Mouse (Mus musculus): ENCODE data around the gene Olfr1489. TPM values are rescaled to one million over a fixed set of nuclear protein-coding genes. Genes with fewer than 3 reads are reported as not detected.
"Not testable (repeated sequence)": the region's sequence is repeated elsewhere in the genome, so short reads cannot be mapped to it uniquely, and the experiment has no call there.

Gene Olfr1489
- not detected in 2 replicates for total RNA-seq (2015)
- not detected in 2 replicates for total RNA-seq (2017)

DNA sequence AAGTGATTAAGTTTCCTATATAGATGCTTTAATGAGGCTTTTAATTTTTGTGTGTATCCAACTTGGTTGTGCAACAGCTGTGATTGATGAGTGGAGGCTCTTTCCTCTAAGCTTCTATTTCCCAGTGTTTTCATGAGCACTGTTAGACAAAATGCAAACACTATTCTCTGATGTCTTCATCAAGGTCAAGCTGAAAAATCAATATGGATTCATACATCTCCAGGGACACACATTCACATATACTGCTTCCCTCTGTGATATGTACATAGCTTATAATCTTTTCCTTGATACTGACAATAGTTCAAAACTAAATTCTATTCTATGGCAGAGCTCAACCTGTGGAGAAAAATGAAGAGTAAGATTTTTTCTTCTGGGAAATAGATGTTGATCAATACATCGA, at the start of gene Olfr1489:
TSS of gene Olfr1489 (plus strand) at position 301 of the 400 bp plus-strand sequence.
- no peak for ATAC-seq (replicated peaks; ENCODE audit: poor library complexity)

GRCm38 (mm10) chr19:13583211-13583610, 48.2 kb upstream of the Olfr1489 start, which contains the start of gene Olfr1484:
Gene Olfr1484, plus strand, starts transcription at chr19:13583511.
- no peak for ATAC-seq (replicated peaks; ENCODE audit: poor library complexity)

DNA sequence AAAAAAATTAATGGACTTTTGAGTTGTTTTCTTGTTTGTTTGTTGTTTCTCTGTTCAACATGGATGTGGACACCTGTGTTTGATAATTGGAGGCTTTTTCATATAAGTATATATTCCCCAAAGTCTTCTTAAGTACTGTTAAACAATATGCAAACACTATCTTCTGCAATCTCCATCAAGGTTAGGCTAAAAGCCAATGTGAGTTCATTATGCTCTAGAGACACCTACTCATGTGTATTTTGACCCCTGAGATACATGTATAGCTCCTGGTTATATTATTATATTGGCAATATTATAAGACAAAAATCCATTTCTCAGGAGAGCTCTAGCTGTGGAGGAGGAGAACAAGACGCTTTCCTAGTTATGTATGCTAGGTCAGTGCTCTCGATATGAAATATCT, 14.3 kb upstream of the Olfr1489 start, which contains the start of gene Olfr1487:
TSS of gene Olfr1487 (plus strand) at position 301 of the 400 bp plus-strand sequence.
- not testable (repeated sequence) for ATAC-seq (replicated peaks; ENCODE audit: poor library complexity)

DNA sequence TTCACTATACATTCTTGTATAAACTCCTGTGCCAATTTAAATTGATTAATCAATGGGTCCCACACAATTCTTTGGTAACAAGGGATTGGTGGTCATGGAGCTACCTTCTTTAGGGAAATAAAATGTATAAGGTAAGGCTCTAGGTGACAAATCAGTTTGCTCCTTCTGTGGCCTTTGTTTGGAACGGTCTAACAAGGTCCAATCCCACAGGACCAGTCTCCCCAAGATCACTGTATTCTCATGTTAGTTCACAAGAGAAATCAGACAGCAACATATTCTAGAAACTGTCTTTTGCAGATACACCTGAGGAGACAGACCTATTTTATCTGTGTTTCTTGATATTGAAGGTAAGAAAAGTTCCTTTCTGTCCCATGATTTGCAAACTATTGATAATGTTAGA, 19.4 kb downstream of the Olfr1489 start, which contains the start of gene Olfr1490:
TSS of gene Olfr1490 (plus strand) at position 301 of the 400 bp plus-strand sequence.
- ATAC-seq (replicated peaks; ENCODE audit: poor library complexity): no peak

Other genes starting within 250 kb of the Olfr1489 start
- not detected in 2 replicates for gene Olfr1469, start 223.8 kb upstream of the Olfr1489 start, total RNA-seq (2015)
- gene Olfr1469, start 223.8 kb upstream of the Olfr1489 start, total RNA-seq (2017): not detected in 2 replicates
- gene Olfr1471, start 188.2 kb upstream of the Olfr1489 start, total RNA-seq (2015): not detected in 2 replicates
- gene Olfr1471, start 188.2 kb upstream of the Olfr1489 start, total RNA-seq (2017): not detected in 2 replicates
- gene Olfr1472, start 175.5 kb upstream of the Olfr1489 start, total RNA-seq (2015): not detected in 2 replicates
- gene Olfr1472, start 175.5 kb upstream of the Olfr1489 start, total RNA-seq (2017): not detected in 2 replicates
- gene Olfr1474, start 162.1 kb upstream of the Olfr1489 start, total RNA-seq (2015): not detected in 2 replicates
- gene Olfr1474, start 162.1 kb upstream of the Olfr1489 start, total RNA-seq (2017): not detected in 2 replicates
- not detected in 2 replicates for gene Olfr1475, start 151.4 kb upstream of the Olfr1489 start, total RNA-seq (2015)
- not detected in 2 replicates for gene Olfr1475, start 151.4 kb upstream of the Olfr1489 start, total RNA-seq (2017)
- not detected in 2 replicates for gene Olfr1477, start 131.1 kb upstream of the Olfr1489 start, total RNA-seq (2015)
- gene Olfr1477, start 131.1 kb upstream of the Olfr1489 start, total RNA-seq (2017): not detected in 2 replicates
- gene Olfr1480, start 103.7 kb upstream of the Olfr1489 start, total RNA-seq (2015): not detected in 2 replicates
- gene Olfr1480, start 103.7 kb upstream of the Olfr1489 start, total RNA-seq (2017): not detected in 2 replicates
- gene Olfr1484, start 48.1 kb upstream of the Olfr1489 start, total RNA-seq (2015): not detected in 2 replicates
- gene Olfr1484, start 48.1 kb upstream of the Olfr1489 start, total RNA-seq (2017): not detected in 2 replicates
- gene Olfr1487, start 14.2 kb upstream of the Olfr1489 start, total RNA-seq (2015): not detected in 2 replicates
- gene Olfr1487, start 14.2 kb upstream of the Olfr1489 start, total RNA-seq (2017): not detected in 2 replicates
- not detected in 2 replicates for gene Olfr1490, start 19.5 kb downstream of the Olfr1489 start, total RNA-seq (2015)
- gene Olfr1490, start 19.5 kb downstream of the Olfr1489 start, total RNA-seq (2017): not detected in 2 replicates
- not detected in 2 replicates for gene Olfr1491, start 65.6 kb downstream of the Olfr1489 start, total RNA-seq (2015)
- gene Olfr1491, start 65.6 kb downstream of the Olfr1489 start, total RNA-seq (2017): not detected in 2 replicates
- gene Olfr1493-ps1, start 91.7 kb downstream of the Olfr1489 start, total RNA-seq (2015): not detected in 2 replicates
- gene Olfr1493-ps1, start 91.7 kb downstream of the Olfr1489 start, total RNA-seq (2017): not detected in 2 replicates
- not detected in 2 replicates for gene Olfr1494, start 108.1 kb downstream of the Olfr1489 start, total RNA-seq (2015)
- gene Olfr1494, start 108.1 kb downstream of the Olfr1489 start, total RNA-seq (2017): not detected in 2 replicates
- gene Olfr1495, start 133.0 kb downstream of the Olfr1489 start, total RNA-seq (2015): not detected in 2 replicates
- gene Olfr1495, start 133.0 kb downstream of the Olfr1489 start, total RNA-seq (2017): not detected in 2 replicates
- gene Olfr1496, start 146.3 kb downstream of the Olfr1489 start, total RNA-seq (2015): not detected in 2 replicates
- not detected in 2 replicates for gene Olfr1496, start 146.3 kb downstream of the Olfr1489 start, total RNA-seq (2017)
- gene Olfr1497, start 166.6 kb downstream of the Olfr1489 start, total RNA-seq (2015): not detected in 2 replicates
- gene Olfr1497, start 166.6 kb downstream of the Olfr1489 start, total RNA-seq (2017): not detected in 2 replicates
- gene Olfr1499, start 187.8 kb downstream of the Olfr1489 start, total RNA-seq (2015): not detected in 2 replicates
- gene Olfr1499, start 187.8 kb downstream of the Olfr1489 start, total RNA-seq (2017): not detected in 2 replicates
- not detected in 2 replicates for gene Olfr1500, start 198.9 kb downstream of the Olfr1489 start, total RNA-seq (2015)
- gene Olfr1500, start 198.9 kb downstream of the Olfr1489 start, total RNA-seq (2017): not detected in 2 replicates
- gene Olfr1501, start 219.1 kb downstream of the Olfr1489 start, total RNA-seq (2015): not detected in 2 replicates
- not detected in 2 replicates for gene Olfr1501, start 219.1 kb downstream of the Olfr1489 start, total RNA-seq (2017)
- gene Olfr1502, start 230.2 kb downstream of the Olfr1489 start, total RNA-seq (2015): not detected in 2 replicates
- gene Olfr1502, start 230.2 kb downstream of the Olfr1489 start, total RNA-seq (2017): not detected in 2 replicates